Mouse (Mus musculus): ENCODE measurements around the gene Ankrd36. TPM values are rescaled to one million over a fixed set of nuclear protein-coding genes. Genes with fewer than 3 reads are reported as not detected.

Gene Ankrd36
- total RNA-seq, 2 experiments from 2014 or later, result not detected

- no peak for DNase-seq (ENCODE audit: low spot score in 2 of 2)
Observed at GRCm38 (mm10) chr11:5643085-5643484, 73.6 kb downstream of the Ankrd36 start.

- DNase-seq (ENCODE audit: low spot score in 2 of 2), result no peak
Observed at GRCm38 (mm10) chr11:5650321-5650720, 80.8 kb downstream of the Ankrd36 start.

- DNase-seq (ENCODE audit: low spot score in 2 of 2), result no peak
Observed at GRCm38 (mm10) chr11:5682541-5682940, 113.1 kb downstream of the Ankrd36 start.

- no peak for DNase-seq (ENCODE audit: low spot score in 2 of 2)
Observed at GRCm38 (mm10) chr11:5684283-5684682, 114.8 kb downstream of the Ankrd36 start.

GRCm38 (mm10) chr11:5691775-5692174, 122.3 kb downstream of the Ankrd36 start:
- DNase-seq (ENCODE audit: low spot score in 2 of 2), result peak; percentile 26 to 59

GRCm38 (mm10) chr11:5700808-5701207, 131.3 kb downstream of the Ankrd36 start:
- DNase-seq (ENCODE audit: low spot score in 2 of 2), result no peak

GRCm38 (mm10) chr11:5701300-5701699, 131.8 kb downstream of the Ankrd36 start:
- no peak for DNase-seq (ENCODE audit: low spot score in 2 of 2)

- DNase-seq (ENCODE audit: low spot score in 2 of 2), result no peak
Observed at GRCm38 (mm10) chr11:5701821-5702220, 132.3 kb downstream of the Ankrd36 start.

GRCm38 (mm10) chr11:5702271-5702956, 132.9 kb downstream of the Ankrd36 start:
- DNase-seq (ENCODE audit: low spot score in 2 of 2), result no peak

GRCm38 (mm10) chr11:5702957-5703332, 133.5 kb downstream of the Ankrd36 start:
- no peak for DNase-seq (ENCODE audit: low spot score in 2 of 2)

- DNase-seq (ENCODE audit: low spot score in 2 of 2), result no peak
Observed at GRCm38 (mm10) chr11:5703341-5703740, 133.9 kb downstream of the Ankrd36 start.

- DNase-seq (ENCODE audit: low spot score in 2 of 2), result no peak
Observed at GRCm38 (mm10) chr11:5705972-5706371, 136.5 kb downstream of the Ankrd36 start.

GRCm38 (mm10) chr11:5706874-5707529, 137.5 kb downstream of the Ankrd36 start:
- DNase-seq (ENCODE audit: low spot score in 2 of 2), result peak; percentile 26 to 42

- DNase-seq (ENCODE audit: low spot score in 2 of 2), result peak; percentile 73 to 87
Observed at GRCm38 (mm10) chr11:5707530-5708353, 138.3 kb downstream of the Ankrd36 start.

- DNase-seq (ENCODE audit: low spot score in 2 of 2), result no peak
Observed at GRCm38 (mm10) chr11:5715179-5715578, 145.7 kb downstream of the Ankrd36 start.

- DNase-seq (ENCODE audit: low spot score in 2 of 2), result no peak
Observed at GRCm38 (mm10) chr11:5715630-5716105, 146.2 kb downstream of the Ankrd36 start, which contains the start of gene Mrps24. TSS of gene Mrps24 (minus strand) at chr11:5715680.

GRCm38 (mm10) chr11:5716246-5716645, 146.8 kb downstream of the Ankrd36 start:
- no peak for DNase-seq (ENCODE audit: low spot score in 2 of 2)

- DNase-seq (ENCODE audit: low spot score in 2 of 2), result no peak
Observed at GRCm38 (mm10) chr11:5716938-5717705, 147.6 kb downstream of the Ankrd36 start.

- no peak for DNase-seq (ENCODE audit: low spot score in 2 of 2)
Observed at GRCm38 (mm10) chr11:5718611-5719354, 149.3 kb downstream of the Ankrd36 start.

- DNase-seq (ENCODE audit: low spot score in 2 of 2), result no peak
Observed at GRCm38 (mm10) chr11:5729582-5729981, 160.1 kb downstream of the Ankrd36 start.

All from layer of hippocampus, postnatal 14 days (tissue).